Comparison of ENCODE assay signal across 8 mouse cellular contexts in genomic region chr6:16978206-16978505, GRCm38 (mm10).
DNase-seq lines count a peak whose midpoint lies in the region; ATAC-seq and TF ChIP-seq lines count a peak whose summit lies in the region.

No protein-coding gene starts in this region.

- no peak overlapping the region for H3K27ac ChIP-seq in midbrain, embryonic 12.5 days (replicated peaks)
- H3K27ac ChIP-seq in midbrain, embryonic 16.5 days (ENCODE audit: low read length) = no peak overlapping the region
- H3K27ac ChIP-seq in forebrain, postnatal 0 days (ENCODE audit: low read depth, low read length) = no peak overlapping the region

- no peaks in the 10 kb centered on the region for H3K9me3 ChIP-seq in midbrain, embryonic 12.5 days
- H3K9me3 ChIP-seq in midbrain, embryonic 16.5 days (replicated peaks; ENCODE audit: control insufficient read depth, low read length, poor library complexity, severe bottlenecking) = no peaks in the 10 kb centered on the region
- H3K9me3 ChIP-seq in forebrain, postnatal 0 days (ENCODE audit: low read length) = no peaks in the 10 kb centered on the region

- TF ChIP-seq CTCF in Patski (IDR thresholded peaks at IDR 0.05) = peak; percentile 70
- TF ChIP-seq CTCF in forebrain, postnatal 0 days (IDR thresholded peaks at IDR 0.05; ENCODE audit: low read depth) = peak; percentile 80

- 22% methylated on average over 3 of the region's 3 CpGs for WGBS in midbrain, embryonic 12.5 days
- 32% methylated on average over 3 of the region's 3 CpGs for WGBS in midbrain, embryonic 16.5 days
- WGBS in forebrain, postnatal 0 days = 16% methylated on average over 3 of the region's 3 CpGs

- 0 out of 2 replicates have a peak, but pooled peaks have one; percentile 7 for ATAC-seq in midbrain, embryonic 12.5 days (ENCODE audit: low FRiP score, low read depth)
- ATAC-seq in midbrain, embryonic 16.5 days = no peak
- no peak for ATAC-seq in Patski
- ATAC-seq in forebrain, postnatal 0 days = no peak

- CTCF ChIA-PET in Patski (lab: Charles Lee) = interaction anchor here (2.1 kb wide), 1 partner anchor 21 kb away, joined by 5 read pairs; no protein-coding TSS in a partner anchor

- no peaks in the 10 kb centered on the region for H3K36me3 ChIP-seq in midbrain, embryonic 12.5 days
- no peaks in the 10 kb centered on the region for H3K36me3 ChIP-seq in midbrain, embryonic 16.5 days (ENCODE audit: control insufficient read depth, insufficient read depth, low read length)
- no peaks in the 10 kb centered on the region for H3K36me3 ChIP-seq in forebrain, postnatal 0 days (ENCODE audit: insufficient read depth)

- no peak overlapping the region for H3K9ac ChIP-seq in midbrain, embryonic 12.5 days (replicated peaks)
- no peak overlapping the region for H3K9ac ChIP-seq in midbrain, embryonic 16.5 days (ENCODE audit: low read depth, low read length)
- no peak overlapping the region for H3K9ac ChIP-seq in forebrain, postnatal 0 days

- POLR2A ChIA-PET in Patski (lab: Charles Lee) = no interaction called here

- in situ Hi-C loops in Patski (cut with MboI; ENCODE audit: low pct_unique_long_range_greater_than_20kb) = loop anchor here (5.0 kb wide), 1 partner anchor 756 kb away; no protein-coding TSS in a partner anchor

- no peak overlapping the region for H3K4me3 ChIP-seq in midbrain, embryonic 12.5 days
- no peak overlapping the region for H3K4me3 ChIP-seq in midbrain, embryonic 16.5 days (ENCODE audit: low read depth, low read length)
- H3K4me3 ChIP-seq in forebrain, postnatal 0 days (ENCODE audit: low read depth, low read length) = no peak overlapping the region

- intact Hi-C loops in gastrocnemius, postnatal 14 days (cut with DNase I; ENCODE audit: low total_unique reads) = no loop called here

- H3K27me3 ChIP-seq in midbrain, embryonic 12.5 days = peaks cover 7% of the 10 kb centered on the region; the same call in 1 of the 2 replicates
- H3K27me3 ChIP-seq in midbrain, embryonic 16.5 days (ENCODE audit: control insufficient read depth, insufficient read depth, low read depth, low read length) = no peaks in the 10 kb centered on the region
- H3K27me3 ChIP-seq in Patski = peaks cover 30% of the 10 kb centered on the region
- no peaks in the 10 kb centered on the region for H3K27me3 ChIP-seq in forebrain, postnatal 0 days (ENCODE audit: insufficient read depth, low read length)

- DNase-seq in gastrocnemius, postnatal 14 days = peak; percentile 10
- DNase-seq in gastrocnemius, postnatal 25 days = no peak
- no peak for DNase-seq in Patski (ENCODE audit: low read depth, low spot score)
- DNase-seq in forebrain, postnatal 0 days = peak; percentile 85
- DNase-seq in natural killer cell, adult 2 months (ENCODE audit: low spot score in 2 of 2) = peak; percentile 12 to 15
- DNase-seq in Muller cell, postnatal 12 days (ENCODE audit: inconsistent ontology term) = no peak

- H3K4me2 ChIP-seq in midbrain, embryonic 12.5 days (replicated peaks) = no peak overlapping the region
- H3K4me2 ChIP-seq in midbrain, embryonic 16.5 days (ENCODE audit: low read length) = no peak overlapping the region; the same call in 1 of the 2 replicates
- no peak overlapping the region for H3K4me2 ChIP-seq in forebrain, postnatal 0 days (ENCODE audit: low read depth)

- no peaks in the 10 kb centered on the region for H3K4me1 ChIP-seq in midbrain, embryonic 12.5 days
- no peaks in the 10 kb centered on the region for H3K4me1 ChIP-seq in midbrain, embryonic 16.5 days (ENCODE audit: control insufficient read depth, insufficient read depth, low read length)
- H3K4me1 ChIP-seq in forebrain, postnatal 0 days (ENCODE audit: insufficient read depth) = no peaks in the 10 kb centered on the region

Comparison
In these comparisons a context has a peak if more than half of its experiments do, and no peak if none do; other contexts are left out.
1. DNase-seq: peak in gastrocnemius, postnatal 14 days (single experiment), forebrain, postnatal 0 days (single experiment) and natural killer cell, adult 2 months (2 of 2); none in gastrocnemius, postnatal 25 days (single experiment), Patski (single experiment) and Muller cell, postnatal 12 days (single experiment).